Mouse (Mus musculus) kidney, adult 9 months (tissue): ENCODE measurements at regions not wholly inside any gene's neighbourhood (a gene's known extent, or its start where the extent isn't known, plus 50 kb on each side); places are given as distances from the start of the nearest gene placed in this dataset.
A peak's percentile ranks its signal among the peaks of the same experiment; 100 is the strongest.

Experiments used
- DNase-seq: peaks from one replicate; pipeline ENCODE4 v3.0.0; 2022

GRCm38 (mm10) chr2:75518607-75519006 is 140.5 kb upstream of the Hnrnpa3 start:
- DNase-seq, result no peak

- no peak for DNase-seq
These were observed 133.5 kb upstream of the Hnrnpa3 start for GRCm38 (mm10) chr2:75525562-75525961.

- DNase-seq, result no peak
These were observed 130.4 kb upstream of the Hnrnpa3 start for GRCm38 (mm10) chr2:75528706-75529105.

GRCm38 (mm10) chr2:75538114-75538513 is 120.9 kb upstream of the Hnrnpa3 start:
- peak; percentile 17 for DNase-seq

- DNase-seq, result no peak
These were observed 119.3 kb upstream of the Hnrnpa3 start for GRCm38 (mm10) chr2:75539726-75540125.

GRCm38 (mm10) chr2:75542331-75542730 is 116.7 kb upstream of the Hnrnpa3 start:
- no peak for DNase-seq

- DNase-seq, result no peak
These were observed 116.3 kb upstream of the Hnrnpa3 start for GRCm38 (mm10) chr2:75542781-75543180.

- DNase-seq, result no peak
These were observed 113.1 kb upstream of the Hnrnpa3 start for GRCm38 (mm10) chr2:75545971-75546370.

GRCm38 (mm10) chr2:75555676-75556075 is 103.4 kb upstream of the Hnrnpa3 start:
- no peak for DNase-seq

- no peak for DNase-seq
These were observed 102.3 kb upstream of the Hnrnpa3 start for GRCm38 (mm10) chr2:75556744-75557143.

- no peak for DNase-seq
These were observed 101.7 kb upstream of the Hnrnpa3 start for GRCm38 (mm10) chr2:75557392-75557791.

GRCm38 (mm10) chr2:75559920-75560319 is 99.1 kb upstream of the Hnrnpa3 start:
- no peak for DNase-seq

GRCm38 (mm10) chr2:75563253-75563913 is 95.7 kb upstream of the Hnrnpa3 start:
- DNase-seq, result no peak

GRCm38 (mm10) chr2:75564809-75565208 is 94.3 kb upstream of the Hnrnpa3 start:
- no peak for DNase-seq

- DNase-seq, result no peak
These were observed 91.9 kb upstream of the Hnrnpa3 start for GRCm38 (mm10) chr2:75567131-75567530.

GRCm38 (mm10) chr2:75569756-75570155 is 89.3 kb upstream of the Hnrnpa3 start:
- no peak for DNase-seq

- no peak for DNase-seq
These were observed 88.8 kb upstream of the Hnrnpa3 start for GRCm38 (mm10) chr2:75570246-75570645.

GRCm38 (mm10) chr2:75584975-75585374 is 74.1 kb upstream of the Hnrnpa3 start:
- DNase-seq, result peak; percentile 86

GRCm38 (mm10) chr2:75588572-75588971 is 70.5 kb upstream of the Hnrnpa3 start:
- DNase-seq, result peak; percentile 91

GRCm38 (mm10) chr2:75589452-75589851 is 69.6 kb upstream of the Hnrnpa3 start:
- DNase-seq, result peak; percentile 13

- peak; percentile 94 for DNase-seq
These were observed 68.9 kb upstream of the Hnrnpa3 start for GRCm38 (mm10) chr2:75590175-75590574.

- no peak for DNase-seq
These were observed 58.5 kb upstream of the Hnrnpa3 start for GRCm38 (mm10) chr2:75600511-75600910.

GRCm38 (mm10) chr2:75603175-75603871 is 55.7 kb upstream of the Hnrnpa3 start:
- DNase-seq, result no peak

- peak; percentile 74 for DNase-seq
These were observed 53.4 kb upstream of the Hnrnpa3 start for GRCm38 (mm10) chr2:75605634-75606033.
